Mouse (Mus musculus): Measurements from ENCODE around the gene Slc17a7.

GRCm38 (mm10) chr7:45127700-45128224 is 36.0 kb upstream of the Slc17a7 start:
- TF ChIP-seq CTCF (IDR thresholded peaks at IDR 0.05; ENCODE audit: low read depth, low read length) (no peak), POLR2AphosphoS5 (IDR thresholded peaks at IDR 0.05; ENCODE audit: insufficient replicate concordance, low read depth, low read length) (no peak; the same call in 1 of the 2 replicates), GATA1 (IDR thresholded peaks at IDR 0.05; ENCODE audit: borderline replicate concordance, low read length) (no peak), TAL1 (conservative IDR thresholded peaks at IDR 0.05; ENCODE audit: low read depth, low read length) (no peak)

All from G1E (cell line).